20 mouse cellular contexts compared by ENCODE assay signal in the genomic region with DNA sequence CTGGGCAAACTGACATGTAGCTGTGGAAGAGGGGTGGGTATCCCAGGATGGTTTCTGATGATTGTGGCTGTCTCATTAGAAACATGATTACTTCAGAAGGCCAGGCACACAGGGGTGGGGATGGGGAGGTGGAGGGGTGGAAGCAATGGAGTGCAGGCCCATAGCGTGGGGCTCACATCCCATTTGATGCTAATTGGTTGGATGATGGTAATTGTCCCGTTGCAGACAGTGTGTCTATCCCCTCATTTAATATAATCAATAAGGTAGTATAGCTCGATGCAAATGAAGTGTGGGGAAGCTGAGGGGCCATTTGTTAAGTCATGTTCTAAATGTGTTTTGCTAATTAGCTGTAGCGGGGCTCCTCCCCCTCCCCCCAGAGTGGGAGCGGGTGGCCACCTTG. TPM values are rescaled to one million over a fixed set of nuclear protein-coding genes. Genes with fewer than 3 reads are reported as not detected.
DNase-seq lines count a peak whose midpoint lies in the region; ATAC-seq lines count a peak whose summit lies in the region.
"Had no signal": no experiment of that assay in that cellular context is flagged by ENCODE, and none has a peak within 500 bp of the region (broad histone marks: within the 10 kb centered on the region; RNA-seq: fewer than 3 reads in every experiment).

No protein-coding gene starts in this region.

- no peak for DNase-seq in hindbrain, embryonic 14.5 days (ENCODE audit: low spot score)
- no peak for DNase-seq in neural tube, embryonic 10.5 days (ENCODE audit: extremely low spot score, low spot score)
- DNase-seq: adrenal gland, adult 2 months; adrenal gland, adult 8-10 months; adrenal gland, postnatal 10 days; adrenal gland, postnatal 14 days; adrenal gland, postnatal 25 days; adrenal gland, postnatal 36 days; B cell, adult 2 months; cerebellum, adult 11 months; cerebellum, adult 11-12 months; cerebellum, adult 18-20 months had no signal

- H3K4me1 ChIP-seq in hindbrain, embryonic 13.5 days (replicated peaks): peaks cover 48% of the 10 kb centered on the region
- peaks cover 9% of the 10 kb centered on the region; the same call in 1 of the 2 replicates for H3K4me1 ChIP-seq in hindbrain, embryonic 14.5 days (replicated peaks; ENCODE audit: control insufficient read depth, insufficient read depth, low read length)
- H3K4me1 ChIP-seq in neural tube, embryonic 13.5 days (replicated peaks): peaks cover 52% of the 10 kb centered on the region
- H3K4me1 ChIP-seq in neural tube, embryonic 15.5 days: peaks cover 26% of the 10 kb centered on the region
- 0 out of 2 replicates have a peak, but pooled peaks cover 4% of the 10 kb centered on the region for H3K4me1 ChIP-seq in neural tube, embryonic 14.5 days (ENCODE audit: control insufficient read depth, insufficient read depth, low read length)

- H3K9me3 ChIP-seq in hindbrain, embryonic 13.5 days: no peaks in the 10 kb centered on the region
- H3K9me3 ChIP-seq in hindbrain, embryonic 14.5 days (ENCODE audit: control insufficient read depth, low read length): no peaks in the 10 kb centered on the region
- no peaks in the 10 kb centered on the region for H3K9me3 ChIP-seq in neural tube, embryonic 13.5 days
- H3K9me3 ChIP-seq in neural tube, embryonic 15.5 days (replicated peaks): no peaks in the 10 kb centered on the region
- H3K9me3 ChIP-seq in neural tube, embryonic 14.5 days (ENCODE audit: control insufficient read depth, low read length): no peaks in the 10 kb centered on the region

- no peak overlapping the region for H3K4me2 ChIP-seq in hindbrain, embryonic 13.5 days
- no peak overlapping the region for H3K4me2 ChIP-seq in hindbrain, embryonic 14.5 days (replicated peaks)
- no peak overlapping the region for H3K4me2 ChIP-seq in neural tube, embryonic 13.5 days
- no peak overlapping the region for H3K4me2 ChIP-seq in neural tube, embryonic 15.5 days
- H3K4me2 ChIP-seq in neural tube, embryonic 14.5 days (ENCODE audit: low read depth, low read length): no peak overlapping the region

- H3K36me3 ChIP-seq in hindbrain, embryonic 13.5 days: no peaks in the 10 kb centered on the region
- no peaks in the 10 kb centered on the region for H3K36me3 ChIP-seq in hindbrain, embryonic 14.5 days (replicated peaks; ENCODE audit: control insufficient read depth, insufficient read depth)
- H3K36me3 ChIP-seq in neural tube, embryonic 13.5 days: no peaks in the 10 kb centered on the region
- H3K36me3 ChIP-seq in neural tube, embryonic 15.5 days: no peaks in the 10 kb centered on the region
- H3K36me3 ChIP-seq in neural tube, embryonic 14.5 days (ENCODE audit: control insufficient read depth, insufficient read depth, low read length): no peaks in the 10 kb centered on the region
- H3K36me3 ChIP-seq: G1E had no signal

- WGBS in hindbrain, embryonic 13.5 days: 41% methylated on average over 5 of the region's 5 CpGs
- whole genome bisulfite sequencing in hindbrain, embryonic 14.5 days: 47% methylated on average over 5 of the region's 5 CpGs
- WGBS in neural tube, embryonic 13.5 days: 31% methylated on average over 5 of the region's 5 CpGs
- WGBS in neural tube, embryonic 15.5 days: 19% methylated on average over 5 of the region's 5 CpGs
- 45% methylated on average over 5 of the region's 5 CpGs for WGBS in neural tube, embryonic 14.5 days

- peaks cover 17% of the 10 kb centered on the region; the same call in 1 of the 2 replicates for H3K27me3 ChIP-seq in hindbrain, embryonic 13.5 days
- peaks cover 3% of the 10 kb centered on the region; the same call in 1 of the 2 replicates for H3K27me3 ChIP-seq in hindbrain, embryonic 14.5 days (ENCODE audit: control insufficient read depth, insufficient read depth, low read length)
- peaks cover 12% of the 10 kb centered on the region; the same call in 1 of the 2 replicates for H3K27me3 ChIP-seq in neural tube, embryonic 13.5 days
- no peaks in the 10 kb centered on the region for H3K27me3 ChIP-seq in neural tube, embryonic 15.5 days (replicated peaks)
- no peaks in the 10 kb centered on the region for H3K27me3 ChIP-seq in neural tube, embryonic 14.5 days (ENCODE audit: control insufficient read depth, insufficient read depth, low read length)

- H3K27ac ChIP-seq in hindbrain, embryonic 13.5 days: no peak overlapping the region
- H3K27ac ChIP-seq in hindbrain, embryonic 14.5 days: no peak overlapping the region
- no peak overlapping the region for H3K27ac ChIP-seq in neural tube, embryonic 13.5 days (replicated peaks)
- H3K27ac ChIP-seq in neural tube, embryonic 15.5 days (replicated peaks): no peak overlapping the region
- no peak overlapping the region for H3K27ac ChIP-seq in neural tube, embryonic 14.5 days (ENCODE audit: low read depth, low read length)

- H3K9ac ChIP-seq in hindbrain, embryonic 13.5 days: no peak overlapping the region
- no peak overlapping the region for H3K9ac ChIP-seq in hindbrain, embryonic 14.5 days
- H3K9ac ChIP-seq in neural tube, embryonic 13.5 days: no peak overlapping the region
- H3K9ac ChIP-seq in neural tube, embryonic 15.5 days (replicated peaks): no peak overlapping the region
- H3K9ac ChIP-seq in neural tube, embryonic 14.5 days (replicated peaks; ENCODE audit: low read depth, low read length): no peak overlapping the region

- ATAC-seq in hindbrain, embryonic 13.5 days (ENCODE audit: low FRiP score): peak; percentile 40; the same call in 1 of the 2 replicates
- ATAC-seq in hindbrain, embryonic 14.5 days (ENCODE audit: low FRiP score): no peak; the same call in 1 of the 2 replicates
- ATAC-seq in neural tube, embryonic 13.5 days (ENCODE audit: low read depth): peak; percentile 71; the same call in 1 of the 2 replicates
- ATAC-seq in neural tube, embryonic 15.5 days (ENCODE audit: low FRiP score): no peak
- ATAC-seq in neural tube, embryonic 14.5 days (ENCODE audit: low read depth): peak; percentile 54; the same call in 1 of the 2 replicates
- ATAC-seq: activated CD4-positive, CD25-positive, alpha-beta regulatory T cell, adult 4 months; CD4-positive, CD25-positive, alpha-beta regulatory T cell, adult 4 months; Patski had no signal

- no peak overlapping the region for H3K4me3 ChIP-seq in hindbrain, embryonic 13.5 days
- no peak overlapping the region for H3K4me3 ChIP-seq in hindbrain, embryonic 14.5 days (replicated peaks; ENCODE audit: low read length)
- H3K4me3 ChIP-seq in neural tube, embryonic 13.5 days: no peak overlapping the region
- H3K4me3 ChIP-seq in neural tube, embryonic 15.5 days (replicated peaks): no peak overlapping the region
- no peak overlapping the region for H3K4me3 ChIP-seq in neural tube, embryonic 14.5 days (ENCODE audit: low read depth, low read length)

RNA-seq across cellular contexts. Expression of a gene that starts 45.5 kb away (rescaled TPM):
- 0.18 and 0.19 TPM in 2 replicates for polyA plus RNA-seq in hindbrain, embryonic 13.5 days (2015; fragmentation: Nextera tagmentation; extraction: Ambion mirVana)
- polyA plus RNA-seq in hindbrain, embryonic 14.5 days (2014; fragmentation: Nextera tagmentation; extraction: Ambion mirVana): 0.09 and 0.43 TPM in 2 replicates
- 0.18 and 0.29 TPM in 2 replicates for polyA plus RNA-seq in neural tube, embryonic 13.5 days (2015; fragmentation: Nextera tagmentation; extraction: Ambion mirVana)
- 0.15 and 0.68 TPM in 2 replicates for polyA plus RNA-seq in neural tube, embryonic 15.5 days (2015; fragmentation: Nextera tagmentation; extraction: Ambion mirVana)
- 0.22 and 0.51 TPM in 2 replicates for polyA plus RNA-seq in neural tube, embryonic 14.5 days (2014; fragmentation: Nextera tagmentation; extraction: Ambion mirVana)

Comparison
In these comparisons a context has a peak if more than half of its experiments do, and no peak if none do; other contexts are left out.
1. ATAC-seq: peak in hindbrain, embryonic 13.5 days (single experiment), neural tube, embryonic 13.5 days (single experiment) and neural tube, embryonic 14.5 days (single experiment); none in hindbrain, embryonic 14.5 days (single experiment) and neural tube, embryonic 15.5 days (single experiment).